Mouse (Mus musculus): ENCODE measurements around the gene Wasf1. TPM values are rescaled to one million over a fixed set of nuclear protein-coding genes. Genes with fewer than 3 reads are reported as not detected.

Wasf1 gene
- 1.1 and 1.7 TPM in 2 replicates for polyA plus RNA-seq (2015; fragmentation: Nextera tagmentation; extraction: Ambion mirVana)

- Histone ChIP-seq H3K4me3 (replicated peaks) (peak within 1 kb of the TSS; percentile 84), H3K27ac (peak within 1 kb of the TSS; percentile 81), H3K9me3 (replicated peaks) (no peaks in the 10 kb centered on the region), H3K27me3 (peaks cover 24% of the 10 kb centered on the region), H3K4me1 (replicated peaks) (peaks cover 28% of the 10 kb centered on the region), H3K4me2 (peak within 1 kb of the TSS; percentile 98), H3K9ac (peak within 1 kb of the TSS; percentile 89), H3K36me3 (peaks cover 3% of the 10 kb centered on the region; the same call in 1 of the 2 replicates)
- peak; percentile 96 for ATAC-seq (ENCODE audit: low read depth)
- WGBS (ENCODE audit: insufficient replicate concordance), result under 1% methylated on average over 44 of the region's 44 CpGs
- peak; percentile 90 for DNase-seq
Observed at GRCm38 (mm10) chr10:40882831-40883643, at the start of gene Wasf1, which contains the start of gene Cdc40. Gene Wasf1 (plus strand): TSS chr10:40883475. Gene Cdc40 (minus strand): TSS chr10:40883311.

GRCm38 (mm10) chr10:40840086-40840485 is 43.2 kb upstream of the Wasf1 start:
- Histone ChIP-seq H3K27me3 (no peaks in the 10 kb centered on the region), H3K4me2 (no peak overlapping the region), H3K27ac (no peak overlapping the region), H3K4me3 (replicated peaks) (no peak overlapping the region), H3K9me3 (replicated peaks) (no peaks in the 10 kb centered on the region), H3K36me3 (peaks cover 56% of the 10 kb centered on the region), H3K4me1 (replicated peaks) (no peaks in the 10 kb centered on the region), H3K9ac (no peak overlapping the region)
- DNase-seq (no peak), ATAC-seq (ENCODE audit: low read depth) (no peak)
- WGBS (ENCODE audit: insufficient replicate concordance), result 79% methylated on average over 5 of the region's 5 CpGs

GRCm38 (mm10) chr10:40843841-40844240 is 39.4 kb upstream of the Wasf1 start:
- 85% methylated on average over 5 of the region's 5 CpGs for WGBS (ENCODE audit: insufficient replicate concordance)
- Histone ChIP-seq H3K4me3 (replicated peaks) (no peak overlapping the region), H3K9me3 (replicated peaks) (no peaks in the 10 kb centered on the region), H3K36me3 (peaks cover 60% of the 10 kb centered on the region), H3K9ac (no peak overlapping the region), H3K27me3 (no peaks in the 10 kb centered on the region), H3K4me2 (no peak overlapping the region), H3K4me1 (replicated peaks) (no peaks in the 10 kb centered on the region), H3K27ac (no peak overlapping the region)
- ATAC-seq (ENCODE audit: low read depth), result no peak
- DNase-seq, result no peak

- Histone ChIP-seq H3K9ac (no peak overlapping the region), H3K4me1 (replicated peaks) (no peaks in the 10 kb centered on the region), H3K27me3 (no peaks in the 10 kb centered on the region), H3K4me2 (no peak overlapping the region), H3K4me3 (replicated peaks) (no peak overlapping the region), H3K27ac (no peak overlapping the region), H3K36me3 (peaks cover 62% of the 10 kb centered on the region), H3K9me3 (replicated peaks) (no peaks in the 10 kb centered on the region)
- 76% methylated on average over 10 of the region's 10 CpGs for WGBS (ENCODE audit: insufficient replicate concordance)
- DNase-seq (peak; percentile 72), ATAC-seq (ENCODE audit: low read depth) (no peak)
Observed at GRCm38 (mm10) chr10:40844546-40844945, 38.7 kb upstream of the Wasf1 start.

- Histone ChIP-seq H3K4me2 (no peak overlapping the region), H3K36me3 (peaks cover 62% of the 10 kb centered on the region), H3K27ac (no peak overlapping the region), H3K9me3 (replicated peaks) (no peaks in the 10 kb centered on the region), H3K4me1 (replicated peaks) (no peaks in the 10 kb centered on the region), H3K9ac (no peak overlapping the region), H3K4me3 (replicated peaks) (no peak overlapping the region), H3K27me3 (no peaks in the 10 kb centered on the region)
- ATAC-seq (ENCODE audit: low read depth) (no peak), DNase-seq (no peak)
- WGBS (ENCODE audit: insufficient replicate concordance), result 74% methylated on average over 6 of the region's 6 CpGs
Observed at GRCm38 (mm10) chr10:40845626-40846025, 37.6 kb upstream of the Wasf1 start.

- Histone ChIP-seq H3K27me3 (no peaks in the 10 kb centered on the region), H3K4me1 (replicated peaks) (no peaks in the 10 kb centered on the region), H3K36me3 (peaks cover 47% of the 10 kb centered on the region), H3K9me3 (replicated peaks) (no peaks in the 10 kb centered on the region), H3K4me3 (replicated peaks) (no peak overlapping the region), H3K4me2 (no peak overlapping the region), H3K27ac (no peak overlapping the region), H3K9ac (no peak overlapping the region)
- DNase-seq, result no peak
- no peak for ATAC-seq (ENCODE audit: low read depth)
- 87% methylated on average over 10 of the region's 10 CpGs for WGBS (ENCODE audit: insufficient replicate concordance)
Observed at GRCm38 (mm10) chr10:40847176-40847874, 36.0 kb upstream of the Wasf1 start.

- H3K27me3 ChIP-seq, result no peaks in the 10 kb centered on the region
- no peak overlapping the region for H3K27ac ChIP-seq
- ATAC-seq (ENCODE audit: low read depth), result no peak
- H3K9me3 ChIP-seq (replicated peaks), result no peaks in the 10 kb centered on the region
- no peak for DNase-seq
- 59% methylated on average over 2 of the region's 2 CpGs for WGBS (ENCODE audit: insufficient replicate concordance)
- H3K4me2 ChIP-seq, result no peak overlapping the region
- no peaks in the 10 kb centered on the region for H3K4me1 ChIP-seq (replicated peaks)
- H3K36me3 ChIP-seq, result peaks cover 28% of the 10 kb centered on the region
- H3K4me3 ChIP-seq (replicated peaks), result no peak overlapping the region
- no peak overlapping the region for H3K9ac ChIP-seq
Observed at GRCm38 (mm10) chr10:40850644-40851043, 32.6 kb upstream of the Wasf1 start.

- Histone ChIP-seq H3K27me3 (no peaks in the 10 kb centered on the region), H3K36me3 (peaks cover 26% of the 10 kb centered on the region), H3K4me2 (no peak overlapping the region), H3K4me1 (replicated peaks) (no peaks in the 10 kb centered on the region), H3K9ac (no peak overlapping the region), H3K9me3 (replicated peaks) (no peaks in the 10 kb centered on the region), H3K4me3 (replicated peaks) (no peak overlapping the region), H3K27ac (no peak overlapping the region)
- DNase-seq (no peak), ATAC-seq (ENCODE audit: low read depth) (no peak)
Observed at GRCm38 (mm10) chr10:40851138-40851537, 32.1 kb upstream of the Wasf1 start.

GRCm38 (mm10) chr10:40855616-40856015 is 27.7 kb upstream of the Wasf1 start:
- H3K9me3 ChIP-seq (replicated peaks), result no peaks in the 10 kb centered on the region
- no peaks in the 10 kb centered on the region for H3K4me1 ChIP-seq (replicated peaks)
- H3K4me2 ChIP-seq, result no peak overlapping the region
- H3K4me3 ChIP-seq (replicated peaks), result no peak overlapping the region
- 34% methylated on average over 2 of the region's 2 CpGs for WGBS (ENCODE audit: insufficient replicate concordance)
- H3K36me3 ChIP-seq, result 0 out of 2 replicates have a peak, but pooled peaks cover 2% of the 10 kb centered on the region
- H3K27me3 ChIP-seq, result no peaks in the 10 kb centered on the region
- DNase-seq (no peak), ATAC-seq (ENCODE audit: low read depth) (no peak)
- H3K9ac ChIP-seq, result no peak overlapping the region
- H3K27ac ChIP-seq, result no peak overlapping the region

- H3K36me3 ChIP-seq, result 0 out of 2 replicates have a peak, but pooled peaks cover 2% of the 10 kb centered on the region
- no peaks in the 10 kb centered on the region for H3K4me1 ChIP-seq (replicated peaks)
- H3K4me2 ChIP-seq, result no peak overlapping the region
- H3K27ac ChIP-seq, result no peak overlapping the region
- 88% methylated on average over 7 of the region's 7 CpGs for WGBS (ENCODE audit: insufficient replicate concordance)
- no peak overlapping the region for H3K9ac ChIP-seq
- ATAC-seq (ENCODE audit: low read depth), result no peak
- H3K9me3 ChIP-seq (replicated peaks), result no peaks in the 10 kb centered on the region
- no peaks in the 10 kb centered on the region for H3K27me3 ChIP-seq
- no peak overlapping the region for H3K4me3 ChIP-seq (replicated peaks)
- no peak for DNase-seq
Observed at GRCm38 (mm10) chr10:40856703-40857102, 26.6 kb upstream of the Wasf1 start.

- Histone ChIP-seq H3K4me3 (replicated peaks) (no peak overlapping the region), H3K4me1 (replicated peaks) (no peaks in the 10 kb centered on the region), H3K27me3 (no peaks in the 10 kb centered on the region), H3K4me2 (no peak overlapping the region), H3K9ac (no peak overlapping the region), H3K9me3 (replicated peaks) (no peaks in the 10 kb centered on the region), H3K36me3 (0 out of 2 replicates have a peak, but pooled peaks cover 2% of the 10 kb centered on the region), H3K27ac (no peak overlapping the region)
- ATAC-seq (ENCODE audit: low read depth), result no peak
- 79% methylated on average over 8 of the region's 8 CpGs for WGBS (ENCODE audit: insufficient replicate concordance)
- no peak for DNase-seq
Observed at GRCm38 (mm10) chr10:40857599-40857998, 25.7 kb upstream of the Wasf1 start.
